Mouse (Mus musculus) kidney, postnatal 0 days (tissue): ENCODE measurements around the gene Gigyf1. TPM values are rescaled to one million over a fixed set of nuclear protein-coding genes. Genes with fewer than 3 reads are reported as not detected.

Source experiments
- ATAC-seq: fragments of 200-750 bp; cut with Nextera tagmentation; replicated peaks from 2 replicates; pipeline ENCODE4 v1.8.0; 2017; ENCODE audit warnings: low read depth, moderate number of reproducible peaks, moderate TSS enrichment, moderate library complexity; ENCODE audit not compliant: low FRiP score
- DNase-seq: peaks from one replicate; pipeline ENCODE4 v3.0.0-alpha.2; 2016; ENCODE audit warnings: low spot score
- H3K27ac ChIP-seq: fragments of 300-500 bp; sonication (generic); 2 replicates; pipeline ENCODE4 v1.5.1; 2014; ENCODE audit warnings: mild to moderate bottlenecking
- H3K27me3 ChIP-seq: fragments of 300-500 bp; sonication (generic); 2 replicates; pipeline ENCODE4 v1.6.1; 2014; ENCODE audit warnings: low read length, mixed read lengths; ENCODE audit not compliant: insufficient read depth
- H3K36me3 ChIP-seq: fragments of 300-500 bp; sonication (generic); 2 replicates; pipeline ENCODE4 v1.6.1; 2014; ENCODE audit warnings: low read length, mixed read lengths; ENCODE audit not compliant: insufficient read depth
- H3K4me1 ChIP-seq: fragments of 300-500 bp; sonication (generic); replicated peaks from 2 replicates; pipeline ENCODE4 v1.6.1; 2014; ENCODE audit warnings: antibody characterized with exemption, low read length, mixed read lengths; ENCODE audit not compliant: insufficient read depth
- H3K4me2 ChIP-seq: fragments of 300-500 bp; sonication (generic); 2 replicates; pipeline ENCODE4 v1.6.1; 2014; ENCODE audit warnings: mild to moderate bottlenecking, low read length, moderate library complexity, mixed read lengths
- H3K4me3 ChIP-seq: fragments of 300-500 bp; sonication (generic); replicated peaks from 2 replicates; pipeline ENCODE4 v1.5.1; 2014; ENCODE audit warnings: low read depth, low read length
- H3K9ac ChIP-seq: fragments of 300-500 bp; sonication (generic); 2 replicates; pipeline ENCODE4 v1.6.1; 2014; ENCODE audit warnings: low read depth, low read length
- H3K9me3 ChIP-seq: fragments of 300-500 bp; sonication (generic); replicated peaks from 2 replicates; pipeline ENCODE4 v1.6.1; 2016; ENCODE audit warnings: low read length, inconsistent platforms, mixed read lengths
- CTCF ChIP-seq: IDR thresholded peaks from 2 replicates; pipeline ENCODE4 v1.5.1; 2016; ENCODE audit warnings: antibody characterized with exemption, low read depth, mild to moderate bottlenecking, moderate library complexity
- WGBS: fragments of 180-500 bp; shearing (Covaris S2); extraction: QIAGEN DNeasy Blood & Tissue Kit; methylation state at CpG from one replicate; pipeline ENCODE4 v1.1.7; 2014; 5-methylcytosine and 5-hydroxymethylcytosine counted together
- polyA plus RNA-seq: library from polyadenylated mRNA; unstranded; fragments of >200 nt; fragmentation: Nextera tagmentation; extraction: Ambion mirVana; gene quantifications from 2 replicates; pipeline ENCODE4 v1.2.1, GENCODE M21; 2015

The Gigyf1 gene
- polyA plus RNA-seq, 1 experiment from 2014 or later: 9.3 TPM

- no peaks in the 10 kb centered on the region for H3K36me3 ChIP-seq
- H3K27me3 ChIP-seq: no peaks in the 10 kb centered on the region
- H3K4me3 ChIP-seq: no peak overlapping the region
- no peaks in the 10 kb centered on the region for H3K4me1 ChIP-seq
- 70% methylated on average over 6 of the region's 6 CpGs for WGBS
- no peak overlapping the region for H3K4me2 ChIP-seq
- no peak overlapping the region for H3K27ac ChIP-seq
- no peak for TF ChIP-seq CTCF
- no peak for ATAC-seq
- no peaks in the 10 kb centered on the region for H3K9me3 ChIP-seq
- H3K9ac ChIP-seq: no peak overlapping the region
- DNase-seq: no peak
Measured at GRCm38 (mm10) chr5:137561556-137561955, 43.2 kb downstream of the Gigyf1 start.

GRCm38 (mm10) chr5:137562965-137563364, 44.6 kb downstream of the Gigyf1 start:
- H3K4me2 ChIP-seq: no peak overlapping the region
- no peak for TF ChIP-seq CTCF
- H3K36me3 ChIP-seq: no peaks in the 10 kb centered on the region
- H3K9me3 ChIP-seq: no peaks in the 10 kb centered on the region
- H3K9ac ChIP-seq: no peak overlapping the region
- H3K27me3 ChIP-seq: no peaks in the 10 kb centered on the region
- H3K27ac ChIP-seq: no peak overlapping the region
- H3K4me1 ChIP-seq: no peaks in the 10 kb centered on the region
- no peak overlapping the region for H3K4me3 ChIP-seq
- DNase-seq (no peak), ATAC-seq (no peak)
- 69% methylated on average over 10 of the region's 10 CpGs for WGBS

GRCm38 (mm10) chr5:137565744-137566143, 47.4 kb downstream of the Gigyf1 start:
- H3K4me1 ChIP-seq: no peaks in the 10 kb centered on the region
- ATAC-seq: no peak
- H3K36me3 ChIP-seq: no peaks in the 10 kb centered on the region
- H3K4me3 ChIP-seq: no peak overlapping the region
- H3K27ac ChIP-seq: no peak overlapping the region
- no peak for DNase-seq
- WGBS: 72% methylated on average over 6 of the region's 6 CpGs
- no peaks in the 10 kb centered on the region for H3K27me3 ChIP-seq
- no peak for TF ChIP-seq CTCF
- H3K9me3 ChIP-seq: no peaks in the 10 kb centered on the region
- H3K9ac ChIP-seq: no peak overlapping the region
- H3K4me2 ChIP-seq: no peak overlapping the region

- no peaks in the 10 kb centered on the region for H3K9me3 ChIP-seq
Measured at GRCm38 (mm10) chr5:137566416-137566815, 48.1 kb downstream of the Gigyf1 start.

GRCm38 (mm10) chr5:137568223-137568798, 50.0 kb downstream of the Gigyf1 start:
- Histone ChIP-seq H3K27me3 (no peaks in the 10 kb centered on the region), H3K9me3 (no peaks in the 10 kb centered on the region), H3K9ac (no peak overlapping the region), H3K4me3 (no peak overlapping the region), H3K4me1 (no peaks in the 10 kb centered on the region), H3K36me3 (no peaks in the 10 kb centered on the region), H3K27ac (no peak overlapping the region), H3K4me2 (no peak overlapping the region)
- no peak for DNase-seq
- TF ChIP-seq CTCF: no peak
- WGBS: 79% methylated on average over 8 of the region's 8 CpGs
- no peak for ATAC-seq

More at GRCm38 (mm10) chr5:137566416-137566815, 48.1 kb downstream of the Gigyf1 start:
- Histone ChIP-seq H3K27me3 (no peaks in the 10 kb centered on the region), H3K36me3 (no peaks in the 10 kb centered on the region), H3K27ac (no peak overlapping the region), H3K9ac (no peak overlapping the region), H3K4me3 (no peak overlapping the region), H3K4me1 (no peaks in the 10 kb centered on the region), H3K4me2 (no peak overlapping the region)
- 93% methylated on average over 5 of the region's 5 CpGs for WGBS
- DNase-seq: no peak
- ATAC-seq: no peak
- TF ChIP-seq CTCF: no peak

- no peak overlapping the region for H3K4me2 ChIP-seq
Measured at GRCm38 (mm10) chr5:137569031-137569430, 50.7 kb downstream of the Gigyf1 start.

GRCm38 (mm10) chr5:137569665-137570064, 51.3 kb downstream of the Gigyf1 start, which contains the start of gene Tfr2:
Gene Tfr2, plus strand, starts transcription at chr5:137569840.
- no peak within 1 kb of the TSS for H3K4me2 ChIP-seq
- no peak for TF ChIP-seq CTCF

More at GRCm38 (mm10) chr5:137569031-137569430, 50.7 kb downstream of the Gigyf1 start:
- no peak overlapping the region for H3K9ac ChIP-seq
- H3K27me3 ChIP-seq: no peaks in the 10 kb centered on the region
- no peak overlapping the region for H3K27ac ChIP-seq
- no peaks in the 10 kb centered on the region for H3K36me3 ChIP-seq
- H3K4me3 ChIP-seq: no peak overlapping the region
- DNase-seq: no peak
- no peaks in the 10 kb centered on the region for H3K9me3 ChIP-seq
- no peak for ATAC-seq
- WGBS: 71% methylated on average over 12 of the region's 12 CpGs
- TF ChIP-seq CTCF: no peak
- no peaks in the 10 kb centered on the region for H3K4me1 ChIP-seq

More at GRCm38 (mm10) chr5:137569665-137570064, 51.3 kb downstream of the Gigyf1 start, which contains the start of gene Tfr2:
- H3K4me3 ChIP-seq: no peak within 1 kb of the TSS
- DNase-seq (peak; percentile 39), ATAC-seq (no peak)
- H3K4me1 ChIP-seq: peaks cover 5% of the 10 kb centered on the region; the same call in 1 of the 2 replicates
- H3K27ac ChIP-seq: no peak within 1 kb of the TSS
- 30% methylated on average over 9 of the region's 9 CpGs for WGBS
- H3K9ac ChIP-seq: no peak within 1 kb of the TSS
- no peaks in the 10 kb centered on the region for H3K9me3 ChIP-seq
- H3K36me3 ChIP-seq: no peaks in the 10 kb centered on the region
- H3K27me3 ChIP-seq: no peaks in the 10 kb centered on the region
